In genomic region chrX:60405681-60406080, GRCm38 (mm10) we compare ENCODE assay signal across 20 mouse cellular contexts.
DNase-seq lines count a peak whose midpoint lies in the region; ATAC-seq and TF ChIP-seq lines count a peak whose summit lies in the region.
"Had no signal": no experiment of that assay in that cellular context is flagged by ENCODE, and none has a peak within 500 bp of the region (broad histone marks: within the 10 kb centered on the region; RNA-seq: fewer than 3 reads in every experiment).

No protein-coding gene starts in this region.

- no peak for ATAC-seq in kidney, embryonic 15.5 days (replicated peaks; ENCODE audit: low FRiP score)
- ATAC-seq: forebrain, embryonic 13.5 days; midbrain, embryonic 16.5 days had no signal

- peak overlapping the region; percentile 81 for H3K27ac ChIP-seq in kidney, adult 2 months (ENCODE audit: insufficient read depth, low read depth, low read length)
- H3K27ac ChIP-seq in kidney, embryonic 15.5 days = no peak overlapping the region
- H3K27ac ChIP-seq: embryonic facial prominence, embryonic 12.5 days; forebrain, embryonic 13.5 days; hindbrain, embryonic 10.5 days; left cerebral cortex, adult 2 months; liver, embryonic 13.5 days had no signal

- no peak for TF ChIP-seq CTCF in kidney, adult 2 months (conservative IDR thresholded peaks at IDR 0.05; ENCODE audit: insufficient read depth, insufficient read length, low read depth, low read length)

- H3K4me1 ChIP-seq in kidney, adult 2 months (ENCODE audit: control insufficient read depth, insufficient read depth, low read length) = no peaks in the 10 kb centered on the region
- H3K4me1 ChIP-seq in kidney, embryonic 15.5 days = 0 out of 2 replicates have a peak, but pooled peaks cover 3% of the 10 kb centered on the region
- H3K4me1 ChIP-seq: embryonic facial prominence, embryonic 12.5 days had no signal

- no peak overlapping the region for H3K4me3 ChIP-seq in kidney, adult 2 months (ENCODE audit: insufficient read depth, low read depth, low read length)
- H3K4me3 ChIP-seq in kidney, embryonic 15.5 days (replicated peaks) = no peak overlapping the region
- H3K4me3 ChIP-seq: forebrain, embryonic 13.5 days; left cerebral cortex, adult 2 months had no signal

- no peaks in the 10 kb centered on the region for H3K27me3 ChIP-seq in kidney, adult 2 months (replicated peaks; ENCODE audit: control insufficient read depth, insufficient read depth, low read length)
- no peaks in the 10 kb centered on the region for H3K27me3 ChIP-seq in kidney, embryonic 15.5 days
- H3K27me3 ChIP-seq: embryonic facial prominence, embryonic 12.5 days; forebrain, embryonic 13.5 days; liver, embryonic 13.5 days had no signal

- no peak overlapping the region for H3K9ac ChIP-seq in kidney, embryonic 15.5 days
- H3K9ac ChIP-seq: embryonic facial prominence, embryonic 12.5 days; forebrain, embryonic 13.5 days; lung, embryonic 14.5 days had no signal

- WGBS in kidney, adult 2 months = 39% methylated on average over 4 of the region's 4 CpGs
- WGBS in kidney, embryonic 15.5 days = 72% methylated on average over 4 of the region's 4 CpGs
- 43% methylated on average over 4 of the region's 4 CpGs for WGBS in large intestine, adult 2 months

- H3K9me3 ChIP-seq in kidney, embryonic 15.5 days (replicated peaks) = no peaks in the 10 kb centered on the region
- H3K9me3 ChIP-seq: embryonic facial prominence, embryonic 12.5 days; forebrain, embryonic 13.5 days; hindbrain, embryonic 10.5 days; liver, embryonic 13.5 days had no signal

- no peak overlapping the region for H3K4me2 ChIP-seq in kidney, embryonic 15.5 days

- H3K36me3 ChIP-seq in kidney, adult 2 months (ENCODE audit: control insufficient read depth, insufficient read depth, low read length) = no peaks in the 10 kb centered on the region
- no peaks in the 10 kb centered on the region for H3K36me3 ChIP-seq in kidney, embryonic 15.5 days
- H3K36me3 ChIP-seq: embryonic facial prominence, embryonic 12.5 days; hindbrain, embryonic 10.5 days; liver, embryonic 13.5 days had no signal

- DNase-seq in kidney, adult 2 months = peak; percentile 81
- DNase-seq in kidney, adult 8-10 months = peak; percentile 62 to 70
- peak; percentile 38 for DNase-seq in large intestine, adult 2 months (ENCODE audit: low read depth, low spot score)
- DNase-seq in layer of hippocampus, postnatal 14 days (ENCODE audit: low spot score in 2 of 2) = no peak
- no peak for DNase-seq in frontal cortex, postnatal 10 days (ENCODE audit: low spot score in 2 of 2)
- DNase-seq in layer of hippocampus, postnatal 36 days = no peak
- DNase-seq: adrenal gland, postnatal 14 days; cerebellum, adult 9-11 months; gastrocnemius, postnatal 36 days; liver, embryonic 13.5 days; lung, embryonic 14.5 days; lung, postnatal 36 days; right cerebral cortex, adult 18-20 months; thymus, postnatal 36 days had no signal

- no peak for TF ChIP-seq POLR2A in kidney, adult 2 months (IDR thresholded peaks at IDR 0.05; ENCODE audit: low read depth, low read length)

Comparison
In these comparisons a context has a peak if more than half of its experiments do, and no peak if none do; other contexts are left out.
1. DNase-seq: peak in kidney, adult 2 months (single experiment), kidney, adult 8-10 months (2 of 2) and large intestine, adult 2 months (single experiment); none in layer of hippocampus, postnatal 14 days (0 of 2), frontal cortex, postnatal 10 days (0 of 2) and layer of hippocampus, postnatal 36 days (0 of 2).